Comparison of ENCODE assay signal across 8 mouse cellular contexts in genomic region chr4:152178344-152178864, GRCm38 (mm10). TPM values are rescaled to one million over a fixed set of nuclear protein-coding genes. Genes with fewer than 3 reads are reported as not detected.
A peak's percentile ranks its signal among the peaks of the same experiment; 100 is the strongest.
DNase-seq lines count a peak whose midpoint lies in the region; ATAC-seq lines count a peak whose summit lies in the region.

No protein-coding gene starts in this region.

- intact Hi-C loops in heart, postnatal 14 days (cut with DNase I), result no loop called here

- peak overlapping the region; percentile 32 for H3K27ac ChIP-seq in macrophage

- H3K4me3 ChIP-seq in macrophage (ENCODE audit: inconsistent target), result peak overlapping the region; percentile 57

- peaks cover 47% of the 10 kb centered on the region for H3K79me2 ChIP-seq in macrophage (ENCODE audit: inconsistent target)

- DNase-seq in kidney, adult 18-20 months, result peak; percentile 45
- DNase-seq in kidney, adult 11 months, result no peak
- DNase-seq in adrenal gland, postnatal 36 days, result peak; percentile 71 to 80
- peak; percentile 57 for DNase-seq in heart, postnatal 14 days
- peak; percentile 52 to 68 for DNase-seq in layer of hippocampus, postnatal 10 days (ENCODE audit: low spot score in 2 of 2)

- no peaks in the 10 kb centered on the region for H3K36me3 ChIP-seq in macrophage (ENCODE audit: inconsistent target)

- under 1% methylated on average over 35 of the region's 35 CpGs for WGBS in macrophage (ENCODE audit: missing documents)

- peak; percentile 8 for ATAC-seq in erythroid progenitor cell, adult 5-6 weeks (replicated peaks; ENCODE audit: low FRiP score, poor library complexity, severe bottlenecking)
- ATAC-seq in monocyte, adult 5-6 weeks (replicated peaks; ENCODE audit: insufficient number of reproducible peaks, low FRiP score, low TSS enrichment, poor library complexity, severe bottlenecking), result no peak

RNA-seq across cellular contexts. Expression of gene Acot7, which starts 0.5 kb away (rescaled TPM):
- total RNA-seq in adrenal gland, postnatal 36 days (2021), result 10 to 100 TPM; 37.1 to 53.6 TPM
- 15.1 and 30.2 TPM in 2 replicates for total RNA-seq in erythroid progenitor cell, adult 5-6 weeks (2015; ENCODE audit: low replicate concordance)
- total RNA-seq in erythroid progenitor cell, adult 5-6 weeks (2017; ENCODE audit: low replicate concordance), result 3.7 and 3.9 TPM in 2 replicates
- total RNA-seq in heart, postnatal 14 days (2021), result 10 to 100 TPM; 37.3 to 39.3 TPM
- total RNA-seq in layer of hippocampus, postnatal 10 days (2021), result 100 to 1,000 TPM; 426 to 431 TPM
- 10 to 100 TPM in 14 of 26 experiments, 1 to 10 TPM in 12; 2.1 to 42.1 (median 11.4) TPM for total RNA-seq in macrophage (2018; cell fraction: chromatin; rRNA removed)
- total RNA-seq in macrophage (2018; cell fraction: cytosol; rRNA removed), result 10 to 100 TPM; 12.8 to 47.7 (median 23.1) TPM
- 10 to 100 TPM in 14 of 26 experiments, 1 to 10 TPM in 12; 3.1 to 46.7 (median 10.3) TPM for total RNA-seq in macrophage (2018; cell fraction: nucleus; rRNA removed)
- polyA plus RNA-seq in macrophage (2018), result 18.0 to 35.3 TPM (median 23.7 TPM) in 3 replicates
- total RNA-seq in monocyte, adult 5-6 weeks (2017), result 18.1 to 62.4 TPM (median 30.9 TPM) in 3 replicates

RNA-seq across cellular contexts. Expression of gene Hes2, which starts 19.7 kb away (rescaled TPM):
- not detected for total RNA-seq in adrenal gland, postnatal 36 days (2021)
- total RNA-seq in erythroid progenitor cell, adult 5-6 weeks (2015; ENCODE audit: low replicate concordance), result not detected in 2 replicates
- total RNA-seq in erythroid progenitor cell, adult 5-6 weeks (2017; ENCODE audit: low replicate concordance), result not detected in 2 replicates
- total RNA-seq in heart, postnatal 14 days (2021), result not detected
- total RNA-seq in layer of hippocampus, postnatal 10 days (2021), result not detected
- under 1 TPM in 1 of 26 experiments, not detected in 25; 0.33 TPM for total RNA-seq in macrophage (2018; cell fraction: chromatin; rRNA removed)
- under 1 TPM in 4 of 26 experiments, not detected in 22; 0.04 to 0.10 (median 0.06) TPM for total RNA-seq in macrophage (2018; cell fraction: cytosol; rRNA removed)
- not detected for total RNA-seq in macrophage (2018; cell fraction: nucleus; rRNA removed)
- polyA plus RNA-seq in macrophage (2018), result 0.10 TPM in 1 of 3 replicates, not detected in the others
- total RNA-seq in monocyte, adult 5-6 weeks (2017), result not detected in 3 replicates

RNA-seq across cellular contexts. Expression of gene Espn, which starts 26.2 kb away (rescaled TPM):
- 1 to 10 TPM; 1.2 to 1.5 TPM for total RNA-seq in adrenal gland, postnatal 36 days (2021)
- 0.72 TPM in 1 of 2 replicates, not detected in the other for total RNA-seq in erythroid progenitor cell, adult 5-6 weeks (2015; ENCODE audit: low replicate concordance)
- total RNA-seq in erythroid progenitor cell, adult 5-6 weeks (2017; ENCODE audit: low replicate concordance), result not detected in 2 replicates
- total RNA-seq in heart, postnatal 14 days (2021), result 1 to 10 TPM; 1.4 to 2.0 TPM
- under 1 TPM; 0.62 to 0.78 TPM for total RNA-seq in layer of hippocampus, postnatal 10 days (2021)
- total RNA-seq in macrophage (2018; cell fraction: chromatin; rRNA removed), result 1 to 10 TPM in 4 of 26 experiments, under 1 TPM in 17, not detected in 5; 0.20 to 1.7 (median 0.63) TPM
- 1 to 10 TPM in 1 of 26 experiments, under 1 TPM in 25; 0.09 to 1.0 (median 0.39) TPM for total RNA-seq in macrophage (2018; cell fraction: cytosol; rRNA removed)
- 1 to 10 TPM in 3 of 26 experiments, under 1 TPM in 13, not detected in 10; 0.18 to 1.5 (median 0.51) TPM for total RNA-seq in macrophage (2018; cell fraction: nucleus; rRNA removed)
- polyA plus RNA-seq in macrophage (2018), result 0.34 to 0.42 TPM (median 0.34 TPM) in 3 replicates
- total RNA-seq in monocyte, adult 5-6 weeks (2017), result 0.53 to 2.0 TPM (median 0.78 TPM) in 3 replicates
